Mouse (Mus musculus): ENCODE measurements around the gene Agap2.

Agap2 gene

GRCm38 (mm10) chr10:127137896-127138295 is 62.8 kb downstream of the Agap2 start:
- no peak for DNase-seq (ENCODE audit: low read depth)

GRCm38 (mm10) chr10:127138328-127139141 is 63.5 kb downstream of the Agap2 start:
- no peak for DNase-seq (ENCODE audit: low read depth)

DNA sequence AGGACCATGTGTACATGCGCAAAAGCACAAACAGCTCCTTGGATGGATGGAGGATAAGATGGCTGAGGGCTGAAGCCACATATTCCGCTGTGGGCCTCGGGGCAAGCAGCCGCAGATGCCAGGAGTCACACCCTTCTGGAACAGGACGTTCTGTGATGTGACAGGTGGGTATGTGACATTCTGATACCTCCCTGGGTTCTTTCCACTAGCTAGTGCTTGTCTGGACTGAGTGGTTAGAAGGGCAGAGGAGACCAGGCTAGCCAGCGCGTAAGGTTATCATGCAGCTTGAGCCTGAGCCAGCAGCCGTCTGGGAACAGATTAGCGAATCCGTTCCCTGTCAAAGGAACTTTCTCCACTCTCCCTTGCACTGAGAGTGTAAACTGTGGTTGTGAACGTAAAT is 65.9 kb downstream of the Agap2 start:
- peak; percentile 71 for DNase-seq (ENCODE audit: low read depth)

GRCm38 (mm10) chr10:127141500-127141899 is 66.4 kb downstream of the Agap2 start:
- DNase-seq (ENCODE audit: low read depth): peak; percentile 86

All from naive thymus-derived CD4-positive, alpha-beta T cell, adult 2 months (primary cell).